Mouse (Mus musculus) adrenal gland, postnatal 36 days (tissue): ENCODE results near the gene Zfp771. TPM values are rescaled to one million over a fixed set of nuclear protein-coding genes. Genes with fewer than 3 reads are reported as not detected.

ENCODE experiments used
- DNase-seq, 2 experiments: peaks; one replicate each; pipeline ENCODE4 v3.0.0; 2021; ENCODE audit warnings: mixed read lengths in 1 of 2
- long read RNA-seq, 2 experiments: library from polyadenylated mRNA; stranded (forward); transcript quantifications; one replicate each; pipeline ENCODE4 v2.0.0; 2021; ENCODE audit warnings: borderline sequencing depth in 2 of 2
- total RNA-seq, 2 experiments: library from RNA; stranded (reverse); gene quantifications; 2 replicates each; pipeline ENCODE4 v1.2.3; 2021

The Zfp771 gene
- total RNA-seq = 10 to 100 TPM; 28.0 to 34.2 TPM
- long read RNA-seq, experiment 1, transcript Zfp771-201 (3 exons, 1,484 nt) = major isoform, 89 of 116 reads
- long read RNA-seq, experiment 1, partial matches to known transcripts = 7 of 116 reads
- long read RNA-seq, experiment 1, other reads (novel, unspliced or antisense) = 20 of 116 reads
- long read RNA-seq, experiment 2, transcript Zfp771-201 (3 exons, 1,484 nt) = major isoform, 32 of 43 reads
- long read RNA-seq, experiment 2, partial matches to known transcripts = 3 of 43 reads
- long read RNA-seq, experiment 2, other reads (novel, unspliced or antisense) = 8 of 43 reads

DNA sequence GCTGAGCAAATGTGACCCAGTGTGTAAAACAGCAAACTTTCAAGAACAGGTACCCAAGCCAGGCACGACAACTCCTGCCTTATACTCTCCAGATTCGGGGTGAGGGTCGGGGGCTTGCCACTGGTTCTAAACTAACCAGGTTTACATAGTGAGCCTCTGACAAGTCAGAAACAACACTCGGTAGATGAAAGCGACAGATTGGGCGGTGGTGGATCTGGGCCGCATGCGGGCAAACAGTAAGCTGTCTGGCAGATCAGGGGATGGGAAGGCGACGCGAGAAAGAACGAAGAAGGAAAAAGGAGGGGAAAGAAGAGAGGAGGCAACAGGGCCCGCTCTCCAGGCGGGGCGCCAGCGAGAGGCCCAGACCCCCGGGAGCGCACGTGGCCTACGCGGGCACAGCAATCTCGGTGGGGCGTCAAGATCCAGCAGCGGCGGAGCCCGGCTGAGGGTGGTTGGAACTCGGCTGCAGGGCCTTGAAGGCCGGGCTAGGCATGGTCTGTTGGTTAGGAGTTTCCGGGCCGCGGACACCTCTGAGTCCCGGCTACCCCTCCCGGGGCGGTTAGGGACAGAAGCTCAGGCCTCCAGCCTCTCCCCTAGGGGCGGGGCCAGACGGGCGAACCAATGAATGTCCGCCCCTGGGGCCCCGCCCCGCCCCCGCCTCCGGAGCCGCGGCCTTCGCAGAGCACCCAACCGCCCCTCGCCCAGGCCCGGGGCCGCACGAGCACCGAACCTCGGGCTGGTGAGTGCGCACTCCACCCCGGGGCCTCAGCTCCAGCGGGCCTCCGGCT is at the start of gene Zfp771:
TSS of gene Zfp771 (plus strand) at position 405 of the 788 bp plus-strand sequence.
- peak; percentile 97 to 99 for DNase-seq

DNA sequence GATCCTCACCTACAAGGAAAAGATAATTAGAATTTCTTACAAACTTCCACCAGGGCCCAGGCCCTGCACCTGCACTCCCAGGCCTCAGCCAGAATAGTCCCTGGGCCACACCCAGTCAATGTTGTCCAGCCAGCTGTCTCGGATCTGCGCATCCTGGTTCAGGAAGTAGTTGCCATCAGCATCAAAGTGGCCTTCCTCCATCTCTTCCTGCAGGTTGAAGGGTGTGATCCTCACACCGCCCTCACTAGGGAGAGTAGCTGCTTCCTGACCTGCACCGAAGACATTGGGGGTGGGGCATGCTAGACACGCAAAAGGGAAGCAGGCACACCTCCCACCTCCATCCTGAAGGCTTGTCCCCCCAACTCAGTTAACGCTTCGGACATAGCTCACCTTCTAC is 49.4 kb upstream of the Zfp771 start:
- DNase-seq = no peak

DNA sequence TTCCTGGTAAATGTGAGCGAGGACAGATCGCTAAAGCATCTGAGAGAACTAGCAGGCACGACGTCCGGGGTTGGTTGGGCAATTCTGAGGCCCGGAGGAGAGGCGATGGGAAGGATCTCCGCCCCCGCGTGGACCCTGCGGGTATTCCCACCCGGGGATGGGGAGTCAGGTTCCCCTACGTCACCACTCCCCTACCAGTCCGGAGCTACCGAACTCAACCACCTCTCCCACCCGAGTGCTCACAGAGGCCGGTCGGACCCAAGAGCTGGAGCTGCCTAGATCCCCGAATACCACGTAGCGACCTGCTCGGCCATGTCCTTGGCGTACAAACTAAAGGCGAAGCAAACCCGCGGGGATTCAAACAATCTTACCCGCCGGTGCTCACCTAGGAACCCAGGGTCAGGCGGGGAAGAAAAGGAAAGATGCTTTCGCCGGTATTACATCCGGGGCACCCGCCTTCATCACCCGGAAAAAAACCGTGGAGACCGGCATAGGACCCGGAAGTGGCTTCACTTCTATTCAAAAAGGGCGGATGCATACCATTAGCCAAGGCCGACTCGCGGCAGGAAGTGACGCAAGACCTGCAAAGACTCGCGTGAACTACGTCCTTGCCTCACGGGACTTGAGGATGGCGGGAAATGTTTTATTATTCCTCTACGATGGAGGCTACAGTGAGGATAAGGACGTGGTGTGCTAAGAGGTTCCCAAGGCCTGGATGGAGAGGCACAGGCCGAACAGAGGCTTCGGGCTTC is 48.4 kb upstream of the Zfp771 start, which contains the start of gene Cd2bp2:
TSS of gene Cd2bp2 (minus strand) at position 507 of the 752 bp plus-strand sequence.
- DNase-seq = peak; percentile 95 to 96

DNA sequence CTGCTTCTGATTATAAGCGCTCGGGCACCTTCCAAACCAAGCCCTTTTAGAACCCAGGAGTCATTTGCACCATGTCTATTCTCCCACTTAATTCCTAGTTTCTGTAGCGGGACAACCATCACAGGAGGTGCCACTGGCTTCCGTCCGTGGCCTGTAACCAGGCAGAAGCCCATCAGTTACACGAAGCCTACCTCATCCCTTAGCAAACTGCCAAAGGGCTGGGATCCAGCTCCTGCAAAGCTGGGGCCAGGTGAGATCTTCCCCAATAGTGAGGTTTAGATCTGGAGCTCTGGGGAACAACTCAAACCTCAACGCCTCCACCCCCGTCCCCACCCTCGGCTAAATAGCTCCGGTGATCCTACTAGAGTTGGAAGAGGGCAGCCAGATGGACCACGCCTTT is 47.6 kb upstream of the Zfp771 start:
- no peak for DNase-seq

DNA sequence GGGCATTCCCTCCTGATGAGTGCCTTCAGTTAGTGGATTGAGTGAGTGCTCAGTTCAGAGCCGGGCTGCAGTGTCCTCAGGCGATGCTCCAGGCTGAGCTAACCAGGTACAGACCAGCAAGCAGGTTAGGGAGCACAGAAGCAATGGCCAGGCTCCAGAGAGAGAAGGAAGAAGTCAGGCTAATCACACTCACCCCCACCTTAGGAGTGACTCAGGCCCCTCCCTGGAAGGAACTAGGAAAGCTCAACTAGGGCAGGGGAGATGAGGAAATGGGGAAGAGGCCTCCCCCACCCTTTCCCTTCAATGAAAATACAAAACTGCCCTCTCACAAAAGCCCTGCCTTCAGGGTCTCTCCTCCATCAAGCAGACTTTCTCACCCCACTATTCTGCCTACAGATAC is 37.5 kb upstream of the Zfp771 start:
- no peak for DNase-seq

- DNase-seq = peak in 1 of 2 experiments; percentile 27
Observed at GRCm38 (mm10) chr7:127207374-127208294, 36.4 kb upstream of the Zfp771 start.

- DNase-seq = no peak
Observed at GRCm38 (mm10) chr7:127208295-127208552, 35.9 kb upstream of the Zfp771 start, which contains the start of gene Tbc1d10b. Tbc1d10b (minus strand) TSS chr7:127208468.

DNA sequence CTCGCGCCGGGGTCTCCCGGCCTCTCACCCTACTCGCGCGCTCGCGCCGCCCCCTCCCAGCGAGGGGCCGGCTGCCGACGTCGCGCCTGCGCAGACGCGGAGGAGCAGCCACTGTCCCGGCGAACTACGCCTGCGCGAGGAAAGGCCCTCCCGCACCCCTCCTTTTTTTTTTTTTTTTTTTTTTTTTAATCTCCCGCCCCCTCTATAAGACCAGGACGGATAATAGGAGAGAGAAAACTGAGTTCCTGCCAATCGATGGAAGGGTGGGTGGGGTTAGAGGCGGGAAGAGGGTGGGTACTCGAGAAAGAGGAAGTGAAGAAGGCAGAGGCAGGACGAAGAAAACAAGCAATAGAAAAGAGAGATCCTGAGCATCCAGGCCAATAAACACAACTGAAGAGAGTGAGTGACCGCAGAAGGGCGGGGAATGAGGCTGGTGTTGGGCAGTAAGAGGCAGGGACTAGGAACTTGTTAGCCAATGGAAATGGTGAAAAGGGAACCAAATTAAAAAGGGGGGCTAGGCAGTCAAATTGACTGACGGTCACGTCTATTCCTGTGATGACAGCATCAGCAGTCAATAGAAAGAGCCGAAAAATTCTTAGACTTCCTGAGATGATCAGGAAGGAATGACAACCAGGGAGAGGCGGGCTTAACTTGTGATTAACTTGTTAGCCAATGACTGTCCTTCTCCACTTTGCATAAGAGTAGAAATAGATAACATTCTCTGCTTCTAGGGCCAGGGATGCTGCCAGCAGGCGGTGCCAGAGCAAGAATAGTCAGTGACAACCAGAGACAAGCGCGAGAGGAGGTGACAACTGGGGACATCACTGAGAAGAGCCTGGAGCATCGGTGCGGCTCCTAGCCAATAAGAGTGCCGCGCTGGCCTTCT is 35.3 kb upstream of the Zfp771 start, which contains the start of gene Mylpf:
TSS of gene Mylpf (plus strand) at position 338 of the 886 bp plus-strand sequence.
- peak; percentile 95 to 96 for DNase-seq

GRCm38 (mm10) chr7:127209851-127210250 is 34.2 kb upstream of the Zfp771 start:
- DNase-seq = no peak

- DNase-seq = no peak
Observed at GRCm38 (mm10) chr7:127210266-127210665, 33.8 kb upstream of the Zfp771 start.

- DNase-seq = no peak
Observed at GRCm38 (mm10) chr7:127211014-127211745, 32.9 kb upstream of the Zfp771 start.

DNA sequence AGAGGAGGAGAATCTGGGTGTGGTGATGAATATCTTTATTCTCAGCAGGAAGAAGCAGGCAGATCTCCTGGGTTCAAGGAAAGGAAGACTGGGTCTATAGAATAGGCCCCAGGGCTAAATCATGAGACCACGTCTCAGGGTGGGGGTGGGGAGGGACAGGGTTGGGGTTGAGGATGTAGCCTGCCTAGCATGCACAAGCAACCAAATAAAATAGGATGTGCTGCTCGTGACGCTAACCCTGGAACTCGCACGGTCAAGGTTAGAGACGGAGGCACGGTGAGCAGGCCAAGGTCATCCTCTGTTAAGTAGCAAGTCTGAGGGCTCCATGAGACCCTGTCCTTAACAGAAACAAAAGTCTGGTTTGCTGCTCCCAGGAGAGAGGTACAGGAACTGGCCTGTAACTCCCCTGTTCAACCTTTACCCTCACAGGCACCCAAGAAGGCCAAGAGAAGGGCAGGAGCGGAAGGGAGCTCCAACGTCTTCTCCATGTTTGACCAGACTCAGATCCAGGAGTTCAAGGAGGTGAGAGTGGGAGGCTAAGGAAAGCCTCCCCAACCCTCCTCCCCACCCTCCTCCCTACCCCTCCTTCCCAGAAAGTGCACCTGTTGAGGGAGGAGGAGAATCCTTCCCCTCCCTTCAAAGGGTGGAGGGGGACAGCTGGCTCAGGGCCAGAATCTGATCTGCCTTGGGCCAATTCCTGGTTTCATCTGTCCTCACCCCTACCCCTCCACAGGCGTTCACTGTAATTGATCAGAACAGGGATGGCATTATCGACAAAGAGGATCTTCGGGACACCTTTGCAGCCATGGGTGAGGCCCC is 31.4 kb upstream of the Zfp771 start:
- no peak for DNase-seq

- peak; percentile 40 to 62 for DNase-seq
Observed at GRCm38 (mm10) chr7:127213485-127213884, 30.6 kb upstream of the Zfp771 start.

DNA sequence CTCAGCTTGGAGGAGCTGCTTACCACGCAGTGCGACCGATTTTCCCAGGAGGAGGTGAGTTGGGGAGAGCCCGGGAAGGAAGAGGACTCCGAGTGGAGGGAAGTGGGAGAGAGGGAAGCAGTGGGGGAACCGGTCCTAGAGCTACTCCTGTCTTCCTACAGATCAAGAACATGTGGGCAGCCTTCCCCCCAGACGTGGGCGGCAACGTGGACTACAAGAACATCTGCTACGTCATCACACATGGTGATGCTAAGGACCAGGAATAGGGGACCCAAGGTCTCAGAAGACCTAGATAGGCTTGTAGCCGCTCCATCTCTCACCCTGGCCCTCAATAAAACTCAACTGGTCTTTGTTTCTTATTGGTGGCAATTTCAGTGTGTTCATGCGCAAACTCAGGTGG is 30.1 kb upstream of the Zfp771 start:
- no peak for DNase-seq

- DNase-seq = no peak
Observed at GRCm38 (mm10) chr7:127214521-127214920, 29.6 kb upstream of the Zfp771 start.

DNA sequence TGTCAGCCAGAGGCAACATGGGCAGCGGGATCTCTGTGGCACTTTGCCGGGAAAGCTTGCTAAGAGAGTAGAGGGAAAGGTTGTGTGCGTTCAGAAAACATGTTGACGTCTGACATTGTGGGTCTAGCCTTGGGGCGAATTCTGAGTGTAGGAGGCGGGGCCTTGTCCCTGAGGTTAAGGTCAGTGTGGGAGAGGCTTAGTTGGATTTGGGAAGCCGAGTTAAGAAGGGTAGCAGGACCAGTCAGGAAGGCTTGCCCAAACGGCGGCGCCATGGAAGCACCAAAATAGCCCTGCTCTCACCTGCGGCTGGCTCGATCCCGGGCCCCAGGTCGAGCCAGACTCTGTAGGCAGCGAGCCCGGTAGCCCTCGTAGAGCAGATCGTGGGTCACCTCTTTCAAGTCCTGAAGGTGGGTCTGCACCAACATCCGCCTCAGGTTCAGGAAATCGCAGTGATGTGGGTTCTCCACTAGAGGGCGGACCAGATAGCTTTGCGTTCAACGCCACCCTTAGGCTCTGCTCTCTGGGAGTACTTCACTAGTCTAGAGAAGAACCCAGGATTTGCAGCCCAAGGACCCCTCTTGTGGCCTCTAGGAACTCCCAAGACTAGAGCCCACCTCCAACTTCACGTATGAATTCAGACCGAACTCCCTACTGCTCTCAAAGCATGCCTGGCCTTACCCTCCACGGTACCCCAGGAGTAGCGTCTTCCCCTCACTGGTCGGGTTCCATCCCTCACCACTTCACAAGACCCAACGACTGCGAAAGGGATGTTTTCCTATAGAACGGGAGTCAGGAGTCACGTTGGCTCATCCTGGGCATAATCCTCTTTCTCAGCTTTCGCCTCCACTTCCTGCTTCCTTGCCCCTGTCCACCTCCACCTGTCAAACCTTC is 28.8 kb upstream of the Zfp771 start:
- peak; percentile 64 to 69 for DNase-seq

DNA sequence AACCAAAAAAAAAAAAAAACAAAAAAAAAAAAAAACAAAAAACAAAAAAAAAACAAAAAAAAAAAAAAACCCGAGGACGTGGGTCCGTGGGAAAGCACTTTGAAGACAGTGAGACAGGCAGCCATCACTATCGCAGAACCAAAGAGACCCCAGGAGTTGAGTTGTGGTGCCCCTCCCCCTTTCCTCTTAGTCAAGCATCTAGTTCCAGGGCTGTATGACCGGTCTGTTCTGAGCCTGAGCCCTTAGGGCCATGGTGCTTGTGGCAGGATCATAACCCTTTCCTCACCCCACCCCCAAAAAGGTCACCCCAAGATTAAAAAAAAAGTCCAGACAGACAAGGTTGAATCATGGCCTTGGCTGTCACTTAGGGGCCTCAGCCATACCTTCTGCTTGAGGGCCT is 27.8 kb upstream of the Zfp771 start:
- DNase-seq = no peak

DNA sequence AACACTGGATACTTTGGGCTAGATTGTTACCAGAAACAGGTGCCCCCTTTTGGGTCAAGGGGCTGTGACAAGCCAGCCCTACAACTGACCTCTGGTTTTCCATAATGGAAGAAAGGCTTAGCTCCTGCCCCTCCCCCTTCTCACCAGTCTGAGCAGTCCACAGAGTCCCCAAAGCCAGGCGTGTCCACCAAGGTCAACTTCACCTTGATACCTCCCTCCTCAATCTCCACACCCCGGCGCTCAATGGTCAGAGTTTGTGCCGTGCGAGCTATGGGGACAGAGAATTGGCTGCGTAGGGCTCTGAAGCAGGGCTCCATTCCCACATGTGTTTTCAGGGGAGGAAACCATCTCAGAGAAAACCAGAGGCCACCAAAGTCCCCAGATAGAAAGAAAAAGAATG is 26.6 kb upstream of the Zfp771 start:
- DNase-seq = no peak
